Mouse (Mus musculus) thymus, postnatal 4 days (tissue): ENCODE results near the gene Pde4b.
A peak's percentile ranks its signal among the peaks of the same experiment; 100 is the strongest.
"Not testable (repeated sequence)": the region's sequence is repeated elsewhere in the genome, so short reads cannot be mapped to it uniquely, and the experiment has no call there.

Source experiments
- DNase-seq: peaks from one replicate; pipeline ENCODE4 v3.0.0; 2021

The Pde4b gene

GRCm38 (mm10) chr4:102087091-102087565, at the start of gene Pde4b:
Gene Pde4b, plus strand, starts transcription at chr4:102087543.
- DNase-seq = no peak

DNA sequence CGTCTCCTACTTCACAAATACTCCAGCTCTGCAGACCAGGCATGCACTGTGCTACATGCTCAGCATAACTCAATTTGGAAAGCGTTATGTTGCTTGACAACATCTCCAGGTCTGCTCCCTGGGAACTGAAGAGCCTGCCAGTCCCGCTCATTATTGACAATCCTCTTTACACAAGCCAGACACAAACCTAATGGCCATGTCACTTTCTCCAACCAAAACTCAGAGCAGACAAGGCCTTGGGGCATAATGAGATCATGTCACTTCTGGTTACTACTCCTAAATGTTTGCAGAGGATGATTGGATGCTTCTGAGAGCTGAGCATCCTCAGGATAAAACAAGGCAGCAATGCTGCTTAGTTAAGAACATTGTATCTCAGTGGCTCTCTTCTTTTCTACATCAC, 47.2 kb upstream of the Pde4b start:
- DNase-seq = no peak

DNA sequence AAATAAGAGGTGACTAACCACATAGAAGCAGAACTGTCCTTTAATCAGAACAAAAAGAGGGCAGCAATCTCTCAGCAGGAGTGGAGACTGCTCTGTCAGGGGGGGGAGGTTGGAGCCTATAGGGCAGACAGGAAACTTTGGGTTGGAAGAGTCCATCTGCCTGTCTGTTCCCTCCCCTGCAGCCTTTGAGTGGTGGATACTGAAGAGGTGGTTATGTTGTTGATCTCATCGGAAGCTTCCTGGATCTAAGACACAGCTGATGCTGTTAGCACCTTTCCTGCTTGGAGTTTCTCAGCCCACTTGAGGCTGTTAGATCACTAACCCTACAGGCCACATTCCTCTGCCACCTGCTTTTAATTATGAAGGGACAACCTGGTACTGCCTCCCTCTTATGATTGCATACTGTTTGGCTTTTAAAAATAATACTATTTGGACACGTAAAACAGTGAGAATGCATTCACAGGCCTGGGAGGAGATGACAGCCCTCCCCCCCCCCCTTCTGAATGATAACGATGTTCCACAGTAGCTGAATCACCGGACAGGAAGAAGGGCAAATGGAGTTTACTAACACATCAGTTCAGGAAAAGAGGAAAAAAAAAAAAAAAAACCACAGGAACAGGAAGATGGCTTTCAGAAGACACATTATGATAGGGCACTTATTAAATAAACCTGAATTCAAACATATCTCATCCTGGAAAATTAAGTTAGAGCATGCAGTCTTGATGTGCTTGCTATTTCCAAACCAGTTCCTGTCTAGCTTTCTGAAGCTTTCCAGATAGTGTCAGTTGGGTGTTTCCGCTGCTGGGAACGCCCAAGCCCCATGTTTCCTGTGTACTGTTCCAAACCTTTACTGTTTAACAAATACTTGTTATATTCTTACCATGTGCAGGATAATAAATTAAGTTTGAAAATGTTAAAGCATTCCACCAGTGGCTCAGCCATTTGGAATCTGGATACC, 41.9 kb upstream of the Pde4b start:
- DNase-seq = no peak

DNA sequence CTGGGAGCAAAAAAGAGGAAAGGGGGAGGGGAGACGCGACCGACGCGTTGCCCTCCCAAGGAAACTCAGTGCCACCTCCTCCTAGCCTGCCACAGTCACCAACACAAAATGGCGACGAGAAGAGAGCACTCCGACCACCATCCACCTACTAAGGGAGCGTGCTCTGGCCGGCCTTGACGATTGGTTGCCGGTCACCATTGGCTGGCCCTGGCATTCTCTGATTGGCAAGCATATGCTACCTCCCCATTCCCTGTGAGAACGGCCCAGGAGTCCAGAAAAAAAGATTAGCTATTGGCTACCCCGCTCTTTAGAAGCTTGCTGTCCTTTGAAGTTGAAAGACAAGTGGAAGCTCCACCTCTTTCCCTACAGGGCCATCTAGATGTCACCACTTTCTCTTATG, 38.0 kb upstream of the Pde4b start:
- not testable (repeated sequence) for DNase-seq

DNA sequence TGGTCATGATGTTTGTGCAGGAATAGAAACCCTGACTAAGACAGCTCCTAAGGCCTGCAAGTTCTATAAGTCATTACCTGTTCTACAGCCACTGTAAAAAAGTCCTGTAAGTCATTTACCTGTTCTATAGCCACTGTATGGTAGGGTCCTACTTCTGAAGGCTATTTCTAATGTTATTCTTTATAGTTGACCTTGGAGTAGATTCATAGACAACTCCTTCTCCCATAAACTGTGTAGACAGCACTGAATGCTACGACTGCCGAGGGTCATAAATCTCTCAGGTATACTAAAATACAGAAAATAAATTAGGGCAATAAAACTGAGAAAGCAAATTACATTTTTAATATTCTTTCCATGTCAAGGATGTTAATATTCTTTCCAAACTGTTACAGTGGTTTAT, 26.0 kb upstream of the Pde4b start:
- no peak for DNase-seq

DNA sequence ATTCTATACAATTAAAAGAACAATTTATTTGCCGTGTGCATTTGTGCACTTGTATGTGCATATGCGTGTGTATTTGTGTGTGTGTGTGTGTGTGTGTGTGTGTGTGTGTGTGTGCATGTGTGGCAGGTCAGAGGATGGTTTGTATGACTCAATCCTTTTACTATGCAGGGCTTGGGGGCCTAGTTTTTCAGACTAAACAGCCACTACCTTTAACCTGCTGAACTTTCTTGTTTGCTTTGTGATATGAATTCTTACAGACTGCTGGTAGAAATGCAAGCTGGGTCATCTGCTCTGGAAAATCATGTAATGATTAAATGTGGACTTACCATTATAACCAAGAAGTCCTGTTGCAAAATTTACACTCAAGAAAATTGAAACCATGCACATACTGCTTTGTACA, 18.0 kb upstream of the Pde4b start:
- no peak for DNase-seq

DNA sequence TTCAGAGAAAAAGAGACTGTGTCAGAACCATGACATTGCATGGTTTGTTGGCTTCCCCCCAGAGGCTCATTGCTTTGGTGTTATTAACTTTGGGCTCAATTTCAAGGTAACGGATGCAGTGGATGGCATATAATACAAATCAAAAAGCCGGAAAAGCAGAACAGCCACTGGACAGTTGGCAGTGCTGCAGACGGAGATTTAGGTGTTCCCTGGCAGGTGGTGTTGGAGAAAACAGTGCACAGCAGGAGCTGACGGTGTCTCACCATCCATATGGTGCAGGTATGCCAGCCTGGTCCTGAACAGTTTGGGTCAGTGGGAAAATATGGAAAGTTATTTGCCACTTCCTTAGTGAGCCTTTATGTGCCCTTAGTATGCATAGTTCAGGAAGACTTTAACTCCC, 1.0 kb upstream of the Pde4b start:
- DNase-seq = no peak

DNA sequence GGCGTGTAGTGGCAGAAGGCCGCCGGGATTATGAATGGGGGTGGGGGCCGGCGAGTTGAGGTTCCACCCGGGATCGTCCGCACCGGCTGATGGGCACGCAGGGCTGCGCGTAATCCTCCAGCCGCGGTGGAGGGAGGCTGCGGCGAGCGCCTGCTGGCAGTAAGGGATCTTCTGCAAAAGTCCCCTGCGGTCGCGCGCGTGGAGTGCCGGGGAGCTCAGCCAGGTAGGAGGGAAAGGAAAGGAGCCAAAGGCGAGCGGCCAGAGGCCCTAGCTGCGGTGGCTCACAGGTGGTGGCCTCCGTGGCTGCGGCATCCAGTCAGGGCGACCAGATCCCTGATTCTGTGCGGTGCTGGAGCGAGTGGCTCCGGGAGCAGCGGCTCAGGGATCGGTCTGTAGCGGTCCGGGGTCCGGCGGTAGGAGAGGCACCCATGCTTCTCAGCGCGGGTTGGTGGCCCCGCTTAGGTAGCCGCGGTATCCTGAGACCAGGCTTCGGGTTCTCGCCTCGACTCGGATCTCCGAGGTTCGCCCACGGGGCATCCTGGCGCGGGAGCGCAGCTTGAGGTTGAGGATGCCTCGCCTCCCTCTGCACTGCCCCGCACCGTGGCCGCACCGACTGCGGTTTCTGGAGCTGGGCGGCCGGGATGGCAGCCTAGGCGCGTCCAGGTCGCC, 357 bp downstream of the Pde4b start:
- DNase-seq = peak; percentile 12

DNA sequence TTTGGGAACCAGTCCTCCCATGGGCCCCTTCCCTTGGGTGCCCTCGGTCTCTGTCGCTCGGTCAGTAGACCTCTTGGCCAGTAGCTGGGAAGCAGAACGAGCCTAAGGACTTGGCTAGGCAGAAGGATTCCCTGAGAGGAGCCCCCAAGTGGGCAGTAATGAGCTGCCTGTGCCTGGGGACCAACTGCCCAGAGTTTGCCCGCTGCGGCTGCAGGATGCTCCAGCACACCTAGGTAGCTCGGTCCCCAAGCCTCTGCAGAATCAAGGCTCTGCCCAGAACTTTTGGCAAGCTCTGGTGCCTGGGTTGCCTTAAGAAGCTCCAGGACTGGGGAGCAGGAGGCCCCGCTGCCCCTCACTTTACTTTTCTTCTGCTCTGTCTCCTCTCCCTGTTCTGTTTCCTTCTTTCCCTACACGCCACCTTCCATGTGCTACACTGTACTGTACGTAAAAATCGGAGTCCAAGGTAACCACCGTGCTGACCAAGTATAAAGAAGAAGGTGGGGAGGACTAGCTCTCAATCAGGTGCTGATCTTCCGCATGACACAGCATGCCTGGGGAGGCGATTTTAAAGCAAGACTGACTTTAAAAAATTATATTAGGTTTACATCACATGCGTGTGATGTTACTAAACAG, 1.0 kb downstream of the Pde4b start:
- no peak for DNase-seq

GRCm38 (mm10) chr4:102095851-102096250, 8.5 kb downstream of the Pde4b start:
- no peak for DNase-seq

- DNase-seq = no peak
Measured at GRCm38 (mm10) chr4:102102241-102102640, 14.9 kb downstream of the Pde4b start.

GRCm38 (mm10) chr4:102104534-102105014, 17.2 kb downstream of the Pde4b start:
- DNase-seq = no peak

- no peak for DNase-seq
Measured at GRCm38 (mm10) chr4:102106771-102107170, 19.4 kb downstream of the Pde4b start.

GRCm38 (mm10) chr4:102119454-102119853, 32.1 kb downstream of the Pde4b start:
- DNase-seq = no peak

DNA sequence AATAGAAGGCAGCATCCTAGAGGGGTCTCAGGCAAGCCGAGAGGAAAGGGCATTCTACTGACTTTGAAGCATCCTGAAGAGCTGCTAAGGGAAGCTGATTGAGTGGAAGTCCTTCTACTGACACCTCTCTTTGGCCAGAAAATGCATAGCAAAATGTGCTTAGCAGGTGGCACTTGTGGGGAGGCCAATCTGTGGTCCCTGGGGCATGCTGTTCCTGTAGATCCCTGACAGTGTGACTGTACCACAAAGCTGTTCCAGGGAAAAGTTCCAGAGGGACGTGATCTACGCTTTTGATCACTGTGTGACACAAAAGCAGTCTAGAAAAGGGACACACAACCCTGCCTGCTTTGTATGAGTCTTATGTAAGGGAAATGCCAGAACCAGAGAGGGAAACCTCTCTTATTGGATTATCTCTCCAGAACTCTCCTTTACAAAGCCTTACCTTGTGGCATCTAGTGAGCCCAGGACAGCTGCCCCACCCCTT, 49.1 kb downstream of the Pde4b start:
- no peak for DNase-seq

DNA sequence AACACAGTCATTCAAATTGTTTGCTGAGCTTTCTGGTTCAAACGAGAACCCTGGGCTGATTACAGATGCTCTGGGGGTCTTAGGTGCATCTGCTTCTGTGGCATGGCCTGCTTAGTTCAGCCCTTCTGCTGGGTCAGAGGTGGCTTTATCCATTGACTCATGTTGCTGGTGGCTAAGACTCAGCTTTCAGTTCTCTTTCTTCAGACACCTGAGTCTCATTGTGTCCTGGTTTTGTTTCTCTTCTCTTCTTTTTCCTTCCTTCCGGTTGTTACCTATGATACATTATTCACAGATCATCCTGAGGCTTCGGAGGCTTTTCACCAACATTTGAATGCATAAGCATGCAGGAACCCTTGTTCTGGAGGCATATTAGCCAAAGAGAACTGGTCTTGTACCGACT, 51.0 kb downstream of the Pde4b start:
- no peak for DNase-seq

GRCm38 (mm10) chr4:102141241-102141640, 53.9 kb downstream of the Pde4b start:
- DNase-seq = no peak

DNA sequence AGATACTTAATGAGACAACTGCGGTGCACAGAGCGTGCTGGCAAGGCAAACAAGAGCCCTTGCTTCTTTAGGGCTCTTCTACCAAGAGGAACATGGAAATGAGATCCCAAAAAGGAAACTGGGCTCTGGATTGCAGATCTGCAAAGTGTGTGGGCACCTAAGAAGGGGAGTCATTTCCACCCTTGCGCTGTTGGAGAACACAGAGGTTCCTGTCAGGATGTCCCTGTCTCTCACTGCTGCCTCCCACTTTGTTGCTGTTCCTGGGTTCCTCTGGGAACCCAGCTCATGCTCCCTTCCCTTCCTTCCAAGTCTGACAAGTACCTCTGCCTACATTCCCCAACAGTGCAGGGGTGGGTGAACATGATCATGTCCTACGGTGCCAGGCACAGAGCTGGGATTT, 61.4 kb downstream of the Pde4b start:
- no peak for DNase-seq

- no peak for DNase-seq
Measured at GRCm38 (mm10) chr4:102159178-102159577, 71.8 kb downstream of the Pde4b start.

- no peak for DNase-seq
Measured at GRCm38 (mm10) chr4:102171636-102172035, 84.3 kb downstream of the Pde4b start.

GRCm38 (mm10) chr4:102172711-102173213, 85.4 kb downstream of the Pde4b start:
- no peak for DNase-seq

GRCm38 (mm10) chr4:102175985-102176384, 88.6 kb downstream of the Pde4b start:
- no peak for DNase-seq

DNA sequence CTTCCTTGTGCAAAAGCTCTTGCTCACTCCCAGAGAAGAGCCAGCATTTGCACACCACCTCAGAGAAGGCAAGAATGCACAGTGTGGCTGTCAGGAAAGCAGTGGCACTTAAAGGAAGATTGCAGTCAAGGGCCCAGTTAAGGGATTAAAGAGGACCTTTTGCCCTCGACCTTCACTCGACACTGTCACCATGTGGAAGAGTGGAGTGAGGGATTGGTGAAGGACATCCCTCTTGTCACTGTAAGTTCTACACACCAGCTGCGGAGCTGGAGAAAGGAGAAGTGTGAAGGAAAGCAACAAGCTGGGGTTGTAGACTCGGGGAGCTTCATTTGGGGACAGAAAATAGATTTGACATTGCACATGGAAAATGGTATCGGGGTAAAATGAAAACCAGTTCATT, 89.9 kb downstream of the Pde4b start:
- DNase-seq = no peak
